Mouse (Mus musculus): ENCODE results near the gene Gm10778.

DNA sequence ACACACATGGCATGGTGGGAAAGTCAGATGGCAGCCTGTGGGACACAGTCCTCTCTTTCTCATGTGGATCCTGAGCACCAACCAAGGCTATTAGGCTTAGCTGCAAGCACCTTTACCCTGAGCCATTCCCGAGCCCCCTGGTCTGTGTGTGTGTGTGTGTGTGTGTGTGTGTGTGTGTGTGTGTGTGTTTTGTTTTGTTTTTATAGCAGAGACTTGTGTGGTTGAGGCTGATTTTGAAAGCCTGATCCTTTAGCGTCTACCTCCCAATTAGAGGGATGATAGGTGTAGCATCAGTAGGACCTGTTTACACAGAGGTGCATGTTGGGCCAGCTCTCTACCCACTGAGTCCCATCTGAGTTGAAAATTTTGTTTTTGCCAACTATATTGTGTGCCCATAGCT lies 4.7 kb upstream of the Gm10778 start:
- TF ChIP-seq CTCF (IDR thresholded peaks at IDR 0.05; ENCODE audit: extremely low read depth, insufficient read depth, insufficient read length, insufficient replicate concordance) (no peak), POLR2A (IDR thresholded peaks at IDR 0.05; ENCODE audit: low read depth, low read length) (no peak)
